Mouse (Mus musculus) MEL (cell line): ENCODE results near the gene Bcl6b. TPM values are rescaled to one million over a fixed set of nuclear protein-coding genes. Genes with fewer than 3 reads are reported as not detected.

Experiments used
- DNase-seq: peaks from one replicate; pipeline ENCODE4 v3.0.0; 2011; ENCODE audit warnings: low read depth, low spot score
- H3K27ac ChIP-seq: 2 replicates; pipeline ENCODE4 v1.5.1; 2012; ENCODE audit warnings: low read depth, mild to moderate bottlenecking, control low read depth, low read length, moderate library complexity; ENCODE audit not compliant: control insufficient read depth
- H3K27me3 ChIP-seq, 2 experiments: fragments of 150-350 bp in 1 of 2; sonication (generic) in 1 of 2; 2 replicates each; pipeline ENCODE4 v1.6.1; 2012; ENCODE audit warnings: low read length in 2 of 2, mild to moderate bottlenecking in 2 of 2, improper control_type of control experiment in 1 of 2, moderate library complexity in 1 of 2; ENCODE audit not compliant: insufficient read depth in 2 of 2, control insufficient read depth in 1 of 2
- H3K36me3 ChIP-seq, 2 experiments: 2 replicates each; pipeline ENCODE4 v1.6.1; 2012 to 2014; ENCODE audit warnings: low read length in 2 of 2, improper control_type of control experiment in 1 of 2, inconsistent platforms in 1 of 2, mild to moderate bottlenecking in 1 of 2; ENCODE audit not compliant: insufficient read depth in 2 of 2, control insufficient read depth in 1 of 2
- H3K4me1 ChIP-seq, 2 experiments: fragments of 150-350 bp in 1 of 2; sonication (generic) in 1 of 2; 2 replicates each; pipeline ENCODE4 v1.6.1; 2012; ENCODE audit warnings: low read length in 2 of 2, improper control_type of control experiment in 1 of 2, mild to moderate bottlenecking in 1 of 2; ENCODE audit not compliant: insufficient read depth in 2 of 2, control insufficient read depth in 1 of 2
- H3K4me3 ChIP-seq, 2 experiments: fragments of 150-350 bp in 1 of 2; sonication (generic) in 1 of 2; 2 replicates each; pipeline ENCODE4 v1.5.1; 2012; ENCODE audit warnings: low read depth in 2 of 2, low read length in 2 of 2, mild to moderate bottlenecking in 2 of 2, moderate library complexity in 2 of 2, control low read depth in 1 of 2, improper control_type of control experiment in 1 of 2; ENCODE audit not compliant: control insufficient read depth in 1 of 2, insufficient read depth in 1 of 2
- H3K79me2 ChIP-seq: 2 replicates; pipeline ENCODE4 v1.6.1; 2012; ENCODE audit warnings: mild to moderate bottlenecking, low read length, moderate library complexity; ENCODE audit not compliant: control insufficient read depth, poor library complexity, insufficient read depth
- H3K9ac ChIP-seq: 2 replicates; pipeline ENCODE4 v1.6.1; 2012; ENCODE audit warnings: low read depth, mild to moderate bottlenecking, control low read depth, low read length, moderate library complexity; ENCODE audit not compliant: control insufficient read depth, poor library complexity, severe bottlenecking
- H3K9me3 ChIP-seq: fragments of 150-350 bp; sonication (generic); replicated peaks from 2 replicates; pipeline ENCODE4 v1.6.1; 2012; ENCODE audit warnings: mild to moderate bottlenecking, low read length, improper control_type of control experiment, moderate library complexity; ENCODE audit not compliant: insufficient read depth
- BHLHE40 ChIP-seq: IDR thresholded peaks from 2 replicates; pipeline ENCODE4 v1.6.1; 2012; ENCODE audit warnings: low read depth, mild to moderate bottlenecking, inconsistent platforms, low read length, improper control_type of control experiment, borderline replicate concordance
- CHD2 ChIP-seq: IDR thresholded peaks from 2 replicates; pipeline ENCODE4 v1.6.1; 2011; ENCODE audit warnings: low read length, improper control_type of control experiment
- CTCF ChIP-seq, 3 experiments: IDR thresholded peaks in 2 of 3; conservative IDR thresholded peaks in 1 of 3; 2 replicates each; pipeline ENCODE4 v1.5.1; 2011 to 2012; ENCODE audit warnings: low read length in 3 of 3, low read depth in 2 of 3, mild to moderate bottlenecking in 2 of 3, improper control_type of control experiment in 1 of 3, inconsistent platforms in 1 of 3, mixed read lengths in 1 of 3, moderate library complexity in 1 of 3; ENCODE audit not compliant: control insufficient read depth in 1 of 3, insufficient read depth in 1 of 3, poor library complexity in 1 of 3, severe bottlenecking in 1 of 3
- E2F4 ChIP-seq: IDR thresholded peaks from 2 replicates; pipeline ENCODE4 v1.6.1; 2011; ENCODE audit warnings: low read depth, low read length, improper control_type of control experiment, borderline replicate concordance
- ETS1 ChIP-seq: IDR thresholded peaks from 2 replicates; pipeline ENCODE4 v1.6.1; 2012; ENCODE audit warnings: low read depth, mild to moderate bottlenecking, inconsistent platforms, low read length, improper control_type of control experiment, moderate library complexity
- GABPA ChIP-seq: IDR thresholded peaks from 2 replicates; pipeline ENCODE4 v1.6.1; 2012; ENCODE audit warnings: low read depth, mild to moderate bottlenecking, inconsistent platforms, low read length, improper control_type of control experiment, moderate library complexity
- GATA1 ChIP-seq: IDR thresholded peaks from 2 replicates; pipeline ENCODE4 v1.6.1; 2011; ENCODE audit warnings: low read depth, low read length, improper control_type of control experiment
- HCFC1 ChIP-seq: IDR thresholded peaks from 2 replicates; pipeline ENCODE4 v1.6.1; 2012; ENCODE audit warnings: low read depth, mild to moderate bottlenecking, inconsistent platforms, low read length, improper control_type of control experiment, moderate library complexity
- MAFK ChIP-seq: IDR thresholded peaks from 2 replicates; pipeline ENCODE4 v1.6.1; 2011; ENCODE audit warnings: low read depth, mild to moderate bottlenecking, low read length, improper control_type of control experiment, borderline replicate concordance
- MAX ChIP-seq: IDR thresholded peaks from 2 replicates; pipeline ENCODE4 v1.6.1; 2011; ENCODE audit warnings: low read length, improper control_type of control experiment
- MYB ChIP-seq: IDR thresholded peaks from 2 replicates; pipeline ENCODE4 v1.6.1; 2011; ENCODE audit warnings: mild to moderate bottlenecking, low read depth, low read length, improper control_type of control experiment
- POLR2A ChIP-seq, 2 experiments: IDR thresholded peaks; 2 replicates each; pipeline ENCODE4 v1.6.1; 2011 to 2012; ENCODE audit warnings: low read length in 2 of 2, mild to moderate bottlenecking in 2 of 2, control low read depth in 1 of 2, improper control_type of control experiment in 1 of 2, low read depth in 1 of 2, moderate library complexity in 1 of 2; ENCODE audit not compliant: control insufficient read depth in 1 of 2, insufficient read depth in 1 of 2, poor library complexity in 1 of 2
- POLR2AphosphoS2 ChIP-seq: IDR thresholded peaks from 2 replicates; pipeline ENCODE4 v1.6.1; 2011; ENCODE audit warnings: low read length, improper control_type of control experiment
- RCOR1 ChIP-seq: IDR thresholded peaks from 2 replicates; pipeline ENCODE4 v1.6.1; 2012; ENCODE audit warnings: low read depth, mild to moderate bottlenecking, inconsistent platforms, low read length, improper control_type of control experiment
- SMC3 ChIP-seq: IDR thresholded peaks from 2 replicates; pipeline ENCODE4 v1.6.1; 2011; ENCODE audit warnings: low read depth, low read length, improper control_type of control experiment
- TAL1 ChIP-seq: IDR thresholded peaks from 2 replicates; pipeline ENCODE4 v1.6.1; 2012; ENCODE audit warnings: mild to moderate bottlenecking, inconsistent platforms, low read length, moderate library complexity, mixed read lengths
- TCF12 ChIP-seq: IDR thresholded peaks from 2 replicates; pipeline ENCODE4 v1.6.1; 2014; ENCODE audit warnings: low read depth, mild to moderate bottlenecking, inconsistent platforms, low read length, improper control_type of control experiment, moderate library complexity
- USF1 ChIP-seq: IDR thresholded peaks from 2 replicates; pipeline ENCODE4 v1.6.1; 2014; ENCODE audit warnings: low read depth, mild to moderate bottlenecking, inconsistent platforms, low read length, improper control_type of control experiment, moderate library complexity
- USF2 ChIP-seq, 2 experiments: IDR thresholded peaks; 2 replicates each; pipeline ENCODE4 v1.6.1; 2011 to 2012; ENCODE audit warnings: improper control_type of control experiment in 2 of 2, low read length in 2 of 2, borderline replicate concordance in 1 of 2, inconsistent platforms in 1 of 2, low read depth in 1 of 2, mild to moderate bottlenecking in 1 of 2; ENCODE audit not compliant: insufficient read depth in 1 of 2
- polyA plus RNA-seq, 2 experiments: library from polyadenylated mRNA; stranded (reverse) in 1 of 2; unstranded in 1 of 2; fragments of >175 nt in 1 of 2; fragments of >200 nt in 1 of 2; gene quantifications; 2 replicates each; pipeline versions ENCODE4 v1.2.1 to v1.2.4; 2012; ENCODE audit warnings: low replicate concordance in 2 of 2, low read depth in 1 of 2; ENCODE audit not compliant: insufficient read length in 2 of 2, insufficient read depth in 1 of 2, missing spikeins in 1 of 2
- total RNA-seq: library from RNA; depleted of rRNA; stranded (reverse); fragments of 300-350 nt; gene quantifications from 2 replicates; pipeline ENCODE4 v1.2.3, GENCODE M21; 2012

Bcl6b gene
- total and polyA plus RNA-seq, 3 experiments = not detected

- no peaks in the 10 kb centered on the region for H3K9me3 ChIP-seq
- H3K27me3 ChIP-seq = no peaks in the 10 kb centered on the region
- H3K9ac ChIP-seq = no peak overlapping the region
- H3K4me1 ChIP-seq = peaks cover 5 to 12% of the 10 kb centered on the region in 2 experiments; a peak in 3 of 4 replicates
- no peak overlapping the region for H3K27ac ChIP-seq
- peaks cover 2% of the 10 kb centered on the region; the same call in 1 of the 2 replicates for H3K79me2 ChIP-seq
- no peak for DNase-seq
- TF ChIP-seq USF1 (no peak), MAX (no peak), MAFK (0 out of 2 replicates have a peak, but pooled peaks have one; percentile 10)
- H3K36me3 ChIP-seq = no peaks in the 10 kb centered on the region; a peak in 1 of 4 replicates
- H3K4me3 ChIP-seq = no peak overlapping the region
Measured at GRCm38 (mm10) chr11:70225798-70226601, 3.6 kb downstream of the Bcl6b start.

GRCm38 (mm10) chr11:70223724-70224123 is 5.9 kb downstream of the Bcl6b start:
- no peak for DNase-seq
- H3K9ac ChIP-seq = no peak overlapping the region
- no peaks in the 10 kb centered on the region for H3K27me3 ChIP-seq
- H3K4me1 ChIP-seq = peaks cover 5 to 7% of the 10 kb centered on the region in 2 experiments; a peak in 3 of 4 replicates
- TF ChIP-seq SMC3 (no peak), MAFK (no peak), GATA1 (no peak), HCFC1 (no peak), CHD2 (no peak), TAL1 (no peak), CTCF (IDR thresholded peaks at IDR 0.05 in 2 of 3, conservative IDR thresholded peaks at IDR 0.05 in 1 of 3; ENCODE audit: control insufficient read depth in 1 of 3, insufficient read depth in 1 of 3, low read depth in 2 of 3, low read length in 3 of 3, poor library complexity in 1 of 3, severe bottlenecking in 1 of 3) (no peak), BHLHE40 (no peak), POLR2A (IDR thresholded peaks at IDR 0.05; ENCODE audit: control insufficient read depth in 1 of 2, insufficient read depth in 1 of 2, low read depth in 1 of 2, low read length in 2 of 2, poor library complexity in 1 of 2) (no peak), RCOR1 (no peak), GABPA (no peak), E2F4 (no peak), ETS1 (no peak), MYB (no peak), POLR2AphosphoS2 (no peak), USF2 (IDR thresholded peaks at IDR 0.05; ENCODE audit: borderline replicate concordance in 1 of 2, insufficient read depth in 1 of 2, low read depth in 1 of 2, low read length in 2 of 2) (no peak), TCF12 (no peak)
- TF ChIP-seq, all 39 proteins: peak for 0
- Histone ChIP-seq H3K9me3 (no peaks in the 10 kb centered on the region), H3K36me3 (peaks cover 0 to 5% of the 10 kb centered on the region in 2 experiments; a peak in 2 of 4 replicates), H3K4me3 (no peak overlapping the region), H3K79me2 (peaks cover 5% of the 10 kb centered on the region; the same call in 1 of the 2 replicates), H3K27ac (no peak overlapping the region)
